Mouse (Mus musculus) heart, postnatal 10 days (tissue): ENCODE measurements around the gene Myog. TPM values are rescaled to one million over a fixed set of nuclear protein-coding genes. Genes with fewer than 3 reads are reported as not detected.
"Not testable (repeated sequence)": the region's sequence is repeated elsewhere in the genome, so short reads cannot be mapped to it uniquely, and the experiment has no call there.

Experiments used
- DNase-seq, 2 experiments: peaks; one replicate each; pipeline ENCODE4 v3.0.0; 2021
- intact Hi-C: fragments of 180-260 bp; cut with DNase I; formaldehyde crosslinking; loops from one replicate; pipeline ENCODE4 v1.15.1; 2025
- total RNA-seq, 2 experiments: library from RNA; stranded (reverse); gene quantifications; 2 replicates each; pipeline ENCODE4 v1.2.3; 2021

Myog gene
- total RNA-seq = not detected

DNA sequence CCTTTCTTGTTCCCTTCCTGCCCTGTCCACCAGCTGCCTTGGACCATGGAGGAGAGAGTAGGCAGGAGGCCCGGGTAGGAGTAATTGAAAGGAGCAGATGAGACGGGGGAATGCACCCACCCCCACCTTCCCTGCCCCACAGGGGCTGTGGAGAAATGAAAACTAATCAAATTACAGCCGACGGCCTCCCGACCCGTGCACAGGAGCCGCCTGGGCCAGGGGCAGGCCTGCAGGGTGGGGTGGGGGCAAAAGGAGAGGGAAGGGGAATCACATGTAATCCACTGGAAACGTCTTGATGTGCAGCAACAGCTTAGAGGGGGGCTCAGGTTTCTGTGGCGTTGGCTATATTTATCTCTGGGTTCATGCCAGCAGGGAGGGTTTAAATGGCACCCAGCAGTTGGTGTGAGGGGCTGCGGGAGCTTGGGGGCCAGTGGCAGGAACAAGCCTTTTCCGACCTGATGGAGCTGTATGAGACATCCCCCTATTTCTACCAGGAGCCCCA, at the start of gene Myog:
Gene Myog (plus strand): TSS at position 392 of the 502 bp plus-strand sequence.
- DNase-seq = no peak
- intact Hi-C loops = loop anchor here (5.0 kb wide), 1 partner anchor 42 kb away; no protein-coding TSS in a partner anchor

DNA sequence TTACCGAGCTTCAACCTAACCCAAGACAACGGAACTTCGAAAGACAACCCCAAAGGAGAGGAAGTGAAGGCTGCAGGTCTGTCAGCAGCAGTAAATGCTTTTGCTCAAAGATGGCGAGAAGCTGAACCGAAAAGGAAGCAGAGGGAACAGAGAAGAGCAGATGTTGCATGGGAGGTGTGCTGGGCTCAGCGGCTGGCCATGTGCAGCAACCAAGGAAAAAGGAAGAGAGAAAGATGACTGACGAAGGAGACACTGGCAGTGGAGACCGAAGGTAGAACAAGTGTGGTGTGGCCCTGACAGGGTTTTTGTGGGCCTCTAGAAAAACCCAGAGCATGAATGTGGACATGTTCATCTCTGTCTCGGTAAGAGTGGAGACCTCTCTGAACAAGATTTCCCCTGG, 49.1 kb upstream of the Myog start:
- intact Hi-C loops = no loop called here
- DNase-seq = no peak

DNA sequence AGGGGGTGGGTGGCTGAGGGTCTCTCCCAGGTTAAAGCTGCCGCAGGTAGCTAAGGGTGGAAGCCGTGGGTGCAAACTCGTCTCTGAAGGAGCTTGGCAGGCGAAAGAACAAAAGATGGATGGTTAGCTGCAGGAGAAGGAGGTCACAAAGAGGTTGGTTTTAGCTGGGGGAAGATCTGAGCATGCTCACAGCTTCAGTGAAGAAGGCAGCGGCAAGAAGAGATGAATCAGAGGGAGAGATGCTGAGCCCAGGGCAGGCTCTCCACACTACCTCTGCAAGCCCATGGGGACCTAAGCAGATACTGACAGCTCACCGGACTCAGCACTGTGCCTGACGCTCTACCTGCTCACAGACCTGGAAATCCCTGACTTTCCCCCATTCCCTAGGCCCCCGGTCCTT, 48.5 kb upstream of the Myog start:
- intact Hi-C loops = no loop called here
- no peak for DNase-seq

DNA sequence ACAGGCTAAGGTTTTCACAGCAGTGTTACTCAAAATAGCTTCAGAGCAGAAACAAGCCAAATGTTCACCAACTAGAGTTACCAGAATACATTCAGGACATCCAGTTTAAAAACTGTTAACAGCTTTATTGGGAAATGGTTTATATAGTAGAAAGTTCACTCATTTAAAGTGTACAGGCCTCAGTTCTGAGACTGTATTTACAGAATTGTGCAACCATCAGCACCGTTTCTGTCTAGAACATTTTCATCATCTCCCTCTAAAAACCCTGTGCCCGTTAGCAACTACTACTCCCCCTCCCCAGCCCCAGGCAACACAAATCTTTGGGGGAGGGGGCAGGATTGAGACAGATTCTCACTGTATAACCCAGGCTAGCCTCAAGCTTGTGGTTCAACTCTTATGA, 47.5 kb upstream of the Myog start:
- no peak for DNase-seq
- intact Hi-C loops = no loop called here

DNA sequence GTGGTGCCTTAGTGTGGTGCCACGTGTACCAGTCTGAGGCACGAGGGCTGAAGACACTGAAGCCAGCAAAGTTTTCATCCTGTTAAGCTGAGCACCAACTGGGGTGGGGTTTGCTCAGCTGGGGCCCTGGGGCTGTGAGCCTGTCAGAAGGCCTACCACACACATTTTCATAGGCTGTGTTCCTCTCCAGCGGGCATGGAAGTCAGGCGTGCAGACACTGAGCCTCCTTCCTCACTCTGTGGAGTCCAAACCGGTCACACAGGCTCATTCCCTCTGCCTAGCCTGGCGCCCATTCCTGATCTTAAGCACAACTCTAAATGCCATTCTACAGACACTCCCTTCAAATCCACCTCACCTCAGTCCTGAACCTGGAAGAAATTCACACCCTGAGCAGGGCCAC, 46.3 kb upstream of the Myog start:
- DNase-seq = no peak
- intact Hi-C loops = no loop called here

DNA sequence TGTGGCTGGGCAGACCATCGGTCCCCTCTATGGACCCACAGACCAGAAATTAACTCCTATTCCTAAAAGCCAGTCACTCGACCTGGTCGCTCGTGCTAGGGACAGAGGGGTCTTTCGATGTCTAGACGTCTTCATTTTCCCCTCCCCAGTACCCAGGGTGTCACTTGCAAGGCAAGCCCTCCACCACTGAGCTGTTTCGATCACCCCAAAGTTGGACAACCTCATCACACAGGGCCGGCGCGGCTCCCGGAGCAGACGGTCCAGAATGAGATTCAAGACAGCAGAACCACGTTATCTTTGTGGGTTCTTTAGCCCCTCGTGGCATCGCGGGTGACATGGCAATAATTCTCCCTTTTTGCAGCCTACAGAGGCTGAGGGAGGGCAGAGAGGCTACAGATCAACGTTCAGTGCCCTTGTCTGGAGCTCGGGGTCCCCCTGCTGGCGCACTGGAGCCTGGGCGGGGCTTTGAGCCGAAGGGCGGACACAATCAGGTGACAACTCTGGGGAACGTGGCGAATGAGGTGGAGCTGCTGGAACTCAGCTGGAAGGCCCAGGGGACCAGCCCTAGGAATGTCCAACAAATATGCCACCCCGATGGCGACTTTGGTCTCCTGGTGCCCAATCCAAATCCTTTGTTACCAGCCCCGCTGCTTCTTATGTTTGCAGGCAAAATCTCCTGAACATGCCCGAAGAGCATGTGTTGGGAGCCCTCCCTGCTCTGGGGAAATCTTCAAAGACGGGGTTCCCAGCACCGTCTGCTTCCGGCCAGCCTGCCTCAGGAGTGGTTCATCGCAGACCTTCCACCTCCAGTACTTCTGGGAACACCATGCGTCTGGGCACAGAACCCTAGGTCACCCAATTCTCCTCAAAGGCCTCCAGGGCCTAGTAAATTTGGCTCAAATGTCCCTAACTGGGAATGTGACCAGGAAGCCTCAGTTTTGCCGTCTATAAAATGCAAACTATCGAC, 45.6 kb upstream of the Myog start:
- peak; percentile 94 to 96 for DNase-seq
- intact Hi-C loops = loop anchor here (1.0 to 2.0 kb wide), 3 partner anchors 47 to 93 kb away; no protein-coding TSS in a partner anchor

DNA sequence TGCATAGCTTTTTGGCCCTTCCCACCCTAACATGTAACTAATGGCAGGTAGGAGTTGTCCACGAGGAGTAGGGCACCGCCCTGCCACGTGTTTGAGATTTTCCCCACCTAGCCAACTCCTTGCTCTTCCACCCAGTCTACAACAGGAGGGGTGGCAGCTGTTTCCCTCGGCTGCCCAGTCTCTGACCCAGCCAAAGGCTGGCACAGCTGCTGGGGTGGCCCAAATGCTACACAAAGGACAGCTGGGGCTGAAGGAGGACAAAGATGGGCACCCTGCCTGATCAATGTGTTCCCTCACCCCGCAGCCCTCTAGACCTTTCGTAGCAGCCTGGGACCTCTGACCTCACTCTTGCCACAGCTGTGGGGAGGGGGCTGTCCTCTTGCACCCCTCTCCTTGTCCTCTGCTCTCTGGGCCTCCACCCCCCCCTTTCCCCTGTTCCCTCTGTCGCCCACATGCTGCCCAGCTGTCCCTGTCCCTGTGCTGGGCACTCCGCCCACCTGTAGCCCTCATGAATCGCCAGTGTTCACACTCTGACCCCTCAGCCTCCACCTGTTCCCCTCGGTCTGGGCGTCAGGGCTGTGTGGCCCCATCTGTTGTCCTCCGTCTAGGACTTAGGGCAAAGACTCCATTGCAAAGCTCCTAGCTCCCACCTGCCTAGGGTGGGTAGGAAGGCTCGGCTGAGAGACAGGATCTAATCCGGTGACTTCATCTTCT, 44.6 kb upstream of the Myog start:
- DNase-seq = no peak
- intact Hi-C loops = loop anchor here (2.0 to 5.0 kb wide), 2 partner anchors 47 to 48 kb away; no protein-coding TSS in a partner anchor

DNA sequence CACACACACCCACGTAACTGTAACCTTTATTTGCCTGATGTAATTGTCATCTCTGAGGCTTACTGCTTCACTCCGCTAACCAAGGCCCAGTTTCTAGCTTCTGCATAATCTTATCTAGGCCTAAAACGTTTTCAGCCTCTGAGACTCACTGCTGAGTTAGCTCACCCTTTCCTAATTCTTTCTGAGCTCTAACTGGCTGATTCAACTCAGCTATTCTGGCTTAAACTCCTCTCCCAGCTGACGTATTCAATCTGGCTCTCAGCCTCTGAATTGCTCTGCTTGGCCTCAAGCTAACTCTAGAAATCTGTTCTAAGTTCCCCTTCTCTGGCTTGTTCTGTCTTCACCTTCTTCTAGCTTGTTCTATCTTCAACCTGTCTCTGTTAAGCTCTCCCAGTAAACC, 43.2 kb upstream of the Myog start:
- intact Hi-C loops = loop anchor here (5.0 kb wide), 1 partner anchor 46 kb away; no protein-coding TSS in a partner anchor
- peak; percentile 65 to 73 for DNase-seq

DNA sequence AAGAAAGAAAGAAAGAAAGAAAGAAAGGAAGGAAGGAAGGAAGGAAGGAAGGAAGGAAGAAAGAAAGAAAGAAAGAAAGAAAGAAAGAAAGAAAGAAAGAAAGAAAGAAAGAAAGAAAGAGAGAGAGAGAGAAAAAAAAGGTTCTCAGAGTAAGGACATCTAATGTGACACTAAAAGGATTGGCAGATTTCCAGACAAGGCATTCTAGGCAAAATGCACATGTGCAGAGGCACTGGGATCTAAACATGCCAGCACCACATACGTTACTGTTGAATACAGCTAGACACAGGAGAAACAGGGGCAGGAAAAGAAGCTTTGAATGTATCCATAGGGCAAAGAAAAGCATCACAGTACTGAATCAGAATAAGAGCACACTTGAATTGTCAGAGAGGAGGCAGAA, 40.1 kb upstream of the Myog start:
- intact Hi-C loops = loop anchor here (5.0 kb wide), 1 partner anchor 43 kb away; no protein-coding TSS in a partner anchor
- DNase-seq = not testable (repeated sequence)

DNA sequence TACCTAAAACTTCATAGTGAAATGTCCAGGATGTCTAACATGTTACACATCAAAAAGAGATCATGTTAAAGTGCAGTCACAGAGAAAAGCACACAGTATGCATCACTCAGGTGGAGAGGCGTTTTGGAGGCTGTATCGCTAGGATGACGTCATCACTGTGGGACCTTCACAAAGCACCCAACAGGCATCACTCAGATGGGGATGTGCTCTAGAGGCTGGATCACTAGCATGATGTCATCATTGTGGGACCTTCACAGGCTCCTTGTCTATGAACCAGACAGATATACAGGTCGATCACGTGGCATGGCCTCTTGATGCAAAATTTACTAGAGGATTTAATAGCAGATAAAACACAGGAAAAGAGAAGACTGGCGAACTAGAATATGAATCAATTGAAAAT, 25.4 kb upstream of the Myog start:
- DNase-seq = no peak
- intact Hi-C loops = no loop called here

DNA sequence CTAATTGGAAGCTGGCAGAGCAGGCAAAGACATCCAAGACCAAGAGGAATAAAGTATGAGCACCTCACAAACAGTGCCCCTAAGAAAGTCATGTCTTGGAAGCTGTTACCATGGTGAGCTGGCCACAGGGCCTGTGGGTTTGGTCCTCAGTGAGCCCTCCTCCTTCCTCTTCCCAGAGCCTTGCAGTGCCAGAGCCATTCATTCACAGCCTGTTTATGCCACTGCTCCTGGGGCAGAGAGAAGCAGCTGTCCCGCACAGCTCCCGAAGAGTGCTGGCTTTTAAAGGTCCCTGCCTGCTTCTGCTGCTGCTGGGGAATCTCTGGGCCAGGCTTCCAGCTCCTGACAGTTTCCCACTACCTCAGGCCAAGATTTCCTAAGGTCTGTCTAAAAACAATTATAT, 24.0 kb upstream of the Myog start:
- no peak for DNase-seq
- intact Hi-C loops = no loop called here

DNA sequence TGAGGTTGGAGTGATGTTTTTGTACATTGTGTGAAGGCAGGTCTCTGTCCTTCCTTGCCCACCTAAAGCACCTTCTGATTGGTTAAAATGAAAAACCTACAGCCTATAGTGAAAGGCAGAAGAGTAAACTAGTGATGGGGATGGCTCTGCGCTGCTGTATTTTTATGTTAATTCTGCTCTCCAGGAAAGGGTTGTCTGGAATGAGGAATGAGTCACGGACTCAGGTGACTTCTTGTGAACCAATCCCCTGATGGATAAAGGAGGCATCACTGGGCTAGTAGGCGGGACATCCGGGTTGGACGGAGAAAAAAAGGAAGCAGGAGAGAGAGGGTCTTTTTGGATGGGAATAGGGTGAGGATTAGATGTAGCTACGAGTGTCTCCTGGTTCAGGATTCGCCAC, 19.8 kb upstream of the Myog start:
- no peak for DNase-seq
- intact Hi-C loops = no loop called here

DNA sequence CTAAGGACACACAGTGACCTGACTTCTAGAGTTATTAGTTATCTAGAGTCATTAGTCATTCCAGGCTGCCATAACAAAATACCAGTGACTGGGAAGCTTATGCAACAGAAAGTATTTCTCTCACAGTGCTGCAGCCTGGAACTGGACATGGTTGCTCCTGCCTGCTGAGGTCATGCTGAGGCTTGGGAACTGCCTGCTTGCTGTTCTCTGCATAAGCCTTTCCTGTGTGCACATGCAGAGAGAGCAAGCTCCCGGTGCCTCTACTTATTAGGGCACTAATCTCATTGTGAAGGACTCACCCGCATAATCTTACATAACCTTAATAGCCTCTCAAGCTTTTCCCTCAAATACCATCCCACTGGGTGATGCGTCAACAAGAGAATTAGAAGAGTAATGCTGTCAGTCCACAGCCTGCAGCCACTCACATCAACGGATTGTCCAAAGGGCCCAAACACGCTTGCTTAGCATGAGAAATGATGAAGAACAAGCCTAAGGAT, 17.0 kb upstream of the Myog start:
- intact Hi-C loops = no loop called here
- no peak for DNase-seq

DNA sequence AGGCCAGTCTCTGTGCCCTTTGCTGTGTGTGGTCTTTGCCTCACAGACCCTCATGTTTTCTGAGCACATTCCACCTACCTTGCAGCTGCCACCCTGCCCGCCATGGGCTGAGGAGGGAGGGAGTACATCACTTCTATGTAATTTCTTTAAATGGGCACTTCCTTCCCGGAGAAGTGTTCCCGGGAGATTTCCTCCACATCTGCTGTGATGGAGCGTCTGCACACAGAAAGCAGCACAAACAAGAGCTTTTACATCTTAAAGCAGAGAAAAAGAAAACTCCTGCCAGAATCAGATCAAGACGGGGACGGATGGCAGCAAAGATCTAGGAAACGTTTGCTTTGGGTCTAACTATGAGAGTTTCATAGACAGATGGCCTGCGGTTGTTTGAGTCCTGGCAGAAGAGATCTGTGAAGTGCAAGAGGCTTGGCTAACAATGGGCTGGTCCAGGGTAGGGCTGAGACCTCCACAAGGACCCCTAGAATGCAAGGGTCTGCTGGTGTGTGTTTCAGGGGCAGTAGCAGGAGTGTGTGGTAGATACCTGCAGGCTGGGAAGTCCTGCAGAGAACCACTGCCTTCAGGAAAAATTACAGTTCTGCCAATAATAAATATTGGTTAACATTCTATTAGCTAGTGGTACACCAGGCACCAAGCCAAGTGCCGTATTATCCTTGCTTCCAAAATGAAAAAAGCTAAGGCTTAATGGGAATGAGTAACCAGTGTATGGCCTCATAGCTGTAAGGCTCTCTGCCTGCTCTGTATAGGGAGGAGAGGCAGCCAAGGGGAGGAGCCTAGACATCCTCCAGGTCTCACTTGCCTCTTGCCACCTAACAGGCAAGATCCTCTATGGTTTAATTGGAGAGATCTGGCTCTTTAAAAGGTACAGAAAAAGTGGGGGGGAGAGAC, 16.0 kb upstream of the Myog start:
- DNase-seq = no peak
- intact Hi-C loops = no loop called here

DNA sequence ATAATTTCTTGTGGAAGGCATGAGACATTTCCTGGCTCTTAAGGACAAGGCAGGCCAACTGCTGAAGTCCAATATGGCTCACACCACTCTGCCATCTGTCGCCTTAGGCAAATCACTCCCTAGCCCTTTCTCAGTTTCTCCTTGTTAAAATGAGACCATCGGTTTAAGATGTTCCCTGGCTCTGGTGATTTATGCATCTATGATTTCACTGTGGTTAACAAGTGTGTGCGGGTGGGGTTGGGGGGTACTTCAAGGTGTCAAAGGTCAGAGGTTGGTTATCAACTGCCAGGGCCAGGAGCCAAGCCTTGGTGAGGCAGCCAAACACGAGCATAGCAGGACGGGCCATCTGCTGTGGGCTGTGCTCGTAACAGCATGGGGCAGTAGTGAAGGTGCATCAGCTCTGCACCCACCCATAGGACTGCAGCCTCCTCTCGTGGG, 15.3 kb upstream of the Myog start:
- DNase-seq = no peak
- intact Hi-C loops = no loop called here

DNA sequence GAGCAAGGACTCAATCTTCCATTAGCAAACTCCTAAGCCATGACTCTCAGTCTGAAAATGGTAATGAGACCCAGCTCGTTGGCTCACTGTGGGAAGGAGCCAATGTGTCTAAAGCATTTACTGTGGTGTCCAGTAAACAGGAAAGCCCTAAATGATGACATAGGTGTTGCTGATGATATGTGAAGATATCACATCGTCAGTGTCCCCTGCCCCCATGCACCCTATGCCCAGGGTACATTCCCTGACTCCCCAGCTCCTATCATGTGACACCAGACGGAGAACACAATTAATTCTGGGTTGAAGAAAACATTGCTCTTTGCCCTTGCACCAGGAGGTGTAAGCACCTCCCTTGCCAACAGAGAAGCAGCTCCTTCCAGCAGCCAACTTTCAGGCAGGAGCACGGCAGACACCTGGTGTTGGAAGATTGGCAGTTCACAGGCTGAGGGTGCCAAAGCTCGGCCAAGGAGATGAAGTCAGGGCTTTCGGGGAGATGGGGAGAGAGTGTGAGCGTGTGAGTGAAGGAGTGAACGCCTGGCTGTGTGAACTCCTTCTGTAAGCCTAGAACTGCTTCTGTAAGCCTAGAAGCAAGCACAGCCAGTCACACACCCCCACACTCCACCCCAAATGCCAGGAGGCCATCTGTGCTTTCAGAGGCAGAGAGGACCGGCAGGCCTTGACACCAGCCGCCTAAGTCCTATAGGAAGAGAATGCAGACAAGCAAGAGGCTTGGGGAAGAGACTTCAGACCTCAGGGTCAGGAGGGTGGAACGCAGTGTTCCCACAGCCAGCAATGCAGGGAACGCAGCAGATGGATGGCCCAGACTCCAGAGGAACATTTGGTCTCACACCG, 13.9 kb upstream of the Myog start:
- peak; percentile 34 to 35 for DNase-seq
- intact Hi-C loops = no loop called here

DNA sequence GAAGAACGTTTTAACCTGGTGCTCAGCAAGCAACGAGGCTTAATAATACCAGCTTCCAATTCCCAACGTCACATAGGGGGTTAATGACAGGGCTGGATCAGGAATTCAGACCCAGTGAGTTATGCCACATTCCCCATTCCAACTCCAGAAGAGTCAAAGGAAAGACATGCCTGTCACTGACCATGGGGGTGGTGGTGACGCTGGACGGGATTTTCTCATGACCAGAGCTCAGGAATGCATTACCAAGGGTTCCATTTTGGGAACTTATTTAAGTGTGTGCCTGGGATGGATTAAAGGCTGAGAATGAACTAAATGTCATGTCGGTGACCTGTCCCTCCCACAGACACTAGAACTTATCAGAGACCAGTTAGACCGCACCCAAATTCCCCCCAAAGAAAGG, 13.0 kb upstream of the Myog start:
- DNase-seq = peak in 1 of 2 experiments; percentile 38

DNA sequence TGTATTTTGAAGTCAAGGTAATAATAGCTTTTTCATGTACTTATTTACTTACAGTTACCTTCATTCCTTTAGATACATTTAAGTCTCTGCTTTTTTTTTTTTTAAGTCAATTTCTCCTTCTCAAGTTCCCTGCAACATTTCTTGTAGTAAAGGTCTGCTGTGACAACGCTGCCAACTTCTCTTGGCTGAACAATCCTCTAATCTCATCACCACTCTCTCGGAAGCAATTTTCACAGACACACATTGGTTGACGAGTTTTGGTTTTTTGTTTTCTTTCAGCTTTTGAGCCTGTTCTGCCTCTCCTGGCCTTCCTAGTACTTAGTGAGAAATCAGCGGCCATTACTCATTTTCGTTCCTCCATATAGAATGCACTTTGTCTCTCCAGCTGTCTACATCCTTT, 9.6 kb upstream of the Myog start:
- intact Hi-C loops = no loop called here
- no peak for DNase-seq

More for the DNA sequence above, 13.0 kb upstream of the Myog start:
- intact Hi-C loops = no loop called here

DNA sequence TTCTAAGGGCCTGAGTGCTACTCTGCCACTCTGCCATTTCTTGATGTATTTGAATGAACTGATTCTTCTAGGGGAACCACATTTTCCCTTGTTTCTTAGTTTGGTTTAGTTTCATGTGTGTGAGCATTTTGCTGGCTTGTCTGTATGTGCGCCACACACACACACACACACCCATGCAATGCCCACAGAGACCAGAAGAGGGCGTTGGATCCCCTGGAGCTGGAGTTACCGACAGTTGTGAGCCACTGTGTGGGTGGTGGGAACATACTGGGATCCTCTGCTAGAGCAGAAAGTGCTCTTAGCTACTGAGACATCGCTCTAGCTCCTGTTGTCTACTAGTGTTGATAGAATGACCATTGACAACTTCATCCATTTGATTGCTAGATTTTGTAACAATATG, 8.2 kb upstream of the Myog start:
- intact Hi-C loops = no loop called here
- DNase-seq = no peak
